Mouse (Mus musculus): Measurements from ENCODE around the gene Med18. TPM values are rescaled to one million over a fixed set of nuclear protein-coding genes. Genes with fewer than 3 reads are reported as not detected.
"Not testable (repeated sequence)": the region's sequence is repeated elsewhere in the genome, so short reads cannot be mapped to it uniquely, and the experiment has no call there.

The Med18 gene
- polyA plus RNA-seq, 1 experiment from 2014 or later, result 23.3 TPM

- Histone ChIP-seq H3K9ac (no peak overlapping the region), H3K36me3 (peaks cover 37% of the 10 kb centered on the region)
- ATAC-seq (ENCODE audit: borderline replicate concordance, extremely low read depth, low FRiP score, low TSS enrichment), result no peak
These were observed 28.7 kb upstream of the Med18 start for GRCm38 (mm10) chr4:132492178-132493060.

GRCm38 (mm10) chr4:132491748-132492147 is 28.0 kb upstream of the Med18 start:
- no peak overlapping the region for H3K4me3 ChIP-seq
- WGBS, result 69% methylated on average over 6 of the region's 6 CpGs
- H3K4me2 ChIP-seq, result no peak overlapping the region
- ATAC-seq (ENCODE audit: borderline replicate concordance, extremely low read depth, low FRiP score, low TSS enrichment), result no peak
- H3K4me1 ChIP-seq, result 0 out of 2 replicates have a peak, but pooled peaks cover 8% of the 10 kb centered on the region
- no peaks in the 10 kb centered on the region for H3K27me3 ChIP-seq
- no peak overlapping the region for H3K27ac ChIP-seq
- no peaks in the 10 kb centered on the region for H3K9me3 ChIP-seq
- H3K9ac ChIP-seq, result no peak overlapping the region
- H3K36me3 ChIP-seq, result peaks cover 31% of the 10 kb centered on the region

More at GRCm38 (mm10) chr4:132492178-132493060, 28.7 kb upstream of the Med18 start:
- H3K4me2 ChIP-seq, result no peak overlapping the region
- H3K9me3 ChIP-seq, result no peaks in the 10 kb centered on the region
- H3K4me1 ChIP-seq, result 0 out of 2 replicates have a peak, but pooled peaks cover 8% of the 10 kb centered on the region
- WGBS, result 47% methylated on average over 10 of the region's 10 CpGs
- H3K27ac ChIP-seq, result no peak overlapping the region
- no peak overlapping the region for H3K4me3 ChIP-seq
- no peaks in the 10 kb centered on the region for H3K27me3 ChIP-seq

GRCm38 (mm10) chr4:132491057-132491456 is 27.3 kb upstream of the Med18 start:
- H3K27me3 ChIP-seq, result no peaks in the 10 kb centered on the region
- H3K9ac ChIP-seq, result no peak overlapping the region
- H3K4me2 ChIP-seq, result no peak overlapping the region
- 90% methylated on average over 8 of the region's 8 CpGs for WGBS
- no peak for ATAC-seq (ENCODE audit: borderline replicate concordance, extremely low read depth, low FRiP score, low TSS enrichment)
- no peaks in the 10 kb centered on the region for H3K9me3 ChIP-seq
- H3K36me3 ChIP-seq, result peaks cover 25% of the 10 kb centered on the region
- 0 out of 2 replicates have a peak, but pooled peaks cover 8% of the 10 kb centered on the region for H3K4me1 ChIP-seq
- no peak overlapping the region for H3K27ac ChIP-seq
- H3K4me3 ChIP-seq, result no peak overlapping the region

- no peak for ATAC-seq (ENCODE audit: borderline replicate concordance, extremely low read depth, low FRiP score, low TSS enrichment)
- H3K9me3 ChIP-seq, result no peaks in the 10 kb centered on the region
- H3K4me1 ChIP-seq, result 0 out of 2 replicates have a peak, but pooled peaks cover 8% of the 10 kb centered on the region
- peaks cover 21% of the 10 kb centered on the region for H3K36me3 ChIP-seq
- WGBS, result 94% methylated on average over 15 of the region's 15 CpGs
- H3K9ac ChIP-seq, result no peak overlapping the region
- no peaks in the 10 kb centered on the region for H3K27me3 ChIP-seq
- no peak overlapping the region for H3K4me3 ChIP-seq
- H3K27ac ChIP-seq, result no peak overlapping the region
- H3K4me2 ChIP-seq, result no peak overlapping the region
These were observed 26.7 kb upstream of the Med18 start for GRCm38 (mm10) chr4:132490273-132491010.

GRCm38 (mm10) chr4:132488976-132489375 is 25.3 kb upstream of the Med18 start:
- ATAC-seq (ENCODE audit: borderline replicate concordance, extremely low read depth, low FRiP score, low TSS enrichment), result no peak
- Histone ChIP-seq H3K9ac (no peak overlapping the region), H3K4me1 (0 out of 2 replicates have a peak, but pooled peaks cover 8% of the 10 kb centered on the region), H3K4me2 (no peak overlapping the region), H3K36me3 (peaks cover 13% of the 10 kb centered on the region; the same call in 1 of the 2 replicates), H3K27ac (no peak overlapping the region), H3K9me3 (no peaks in the 10 kb centered on the region), H3K4me3 (no peak overlapping the region), H3K27me3 (no peaks in the 10 kb centered on the region)
- 53% methylated on average over 6 of the region's 6 CpGs for WGBS

GRCm38 (mm10) chr4:132488521-132488920 is 24.8 kb upstream of the Med18 start:
- no peaks in the 10 kb centered on the region for H3K27me3 ChIP-seq
- no peaks in the 10 kb centered on the region for H3K9me3 ChIP-seq
- H3K4me2 ChIP-seq, result no peak overlapping the region
- H3K27ac ChIP-seq, result no peak overlapping the region
- H3K4me1 ChIP-seq, result 0 out of 2 replicates have a peak, but pooled peaks cover 8% of the 10 kb centered on the region
- peaks cover 9% of the 10 kb centered on the region; the same call in 1 of the 2 replicates for H3K36me3 ChIP-seq
- no peak overlapping the region for H3K4me3 ChIP-seq
- H3K9ac ChIP-seq, result no peak overlapping the region
- ATAC-seq (ENCODE audit: borderline replicate concordance, extremely low read depth, low FRiP score, low TSS enrichment), result no peak
- WGBS, result 69% methylated on average over 3 of the region's 3 CpGs

- no peak overlapping the region for H3K4me3 ChIP-seq
- WGBS, result 46% methylated on average over 5 of the region's 5 CpGs
- no peaks in the 10 kb centered on the region for H3K36me3 ChIP-seq
- H3K9me3 ChIP-seq, result no peaks in the 10 kb centered on the region
- no peaks in the 10 kb centered on the region for H3K27me3 ChIP-seq
- no peak for ATAC-seq (ENCODE audit: borderline replicate concordance, extremely low read depth, low FRiP score, low TSS enrichment)
- no peak overlapping the region for H3K4me2 ChIP-seq
- H3K9ac ChIP-seq, result no peak overlapping the region
- H3K27ac ChIP-seq, result no peak overlapping the region
- no peaks in the 10 kb centered on the region for H3K4me1 ChIP-seq
These were observed 21.1 kb upstream of the Med18 start for GRCm38 (mm10) chr4:132484820-132485219.

GRCm38 (mm10) chr4:132484231-132484630 is 20.5 kb upstream of the Med18 start:
- Histone ChIP-seq H3K27me3 (no peaks in the 10 kb centered on the region), H3K9ac (no peak overlapping the region), H3K27ac (no peak overlapping the region), H3K4me2 (no peak overlapping the region), H3K9me3 (no peaks in the 10 kb centered on the region), H3K4me3 (no peak overlapping the region), H3K4me1 (no peaks in the 10 kb centered on the region), H3K36me3 (no peaks in the 10 kb centered on the region)
- no peak for ATAC-seq (ENCODE audit: borderline replicate concordance, extremely low read depth, low FRiP score, low TSS enrichment)
- 74% methylated on average over 4 of the region's 4 CpGs for WGBS

GRCm38 (mm10) chr4:132482956-132483608 is 19.4 kb upstream of the Med18 start:
- Histone ChIP-seq H3K36me3 (no peaks in the 10 kb centered on the region), H3K4me2 (no peak overlapping the region), H3K4me3 (no peak overlapping the region), H3K4me1 (no peaks in the 10 kb centered on the region), H3K9me3 (no peaks in the 10 kb centered on the region), H3K9ac (no peak overlapping the region), H3K27me3 (no peaks in the 10 kb centered on the region), H3K27ac (no peak overlapping the region)
- ATAC-seq (ENCODE audit: borderline replicate concordance, extremely low read depth, low FRiP score, low TSS enrichment), result no peak
- 69% methylated on average over 13 of the region's 13 CpGs for WGBS

- H3K9ac ChIP-seq; H3K36me3 ChIP-seq; H3K27ac ChIP-seq; H3K4me1 ChIP-seq; H3K27me3 ChIP-seq; H3K4me3 ChIP-seq; H3K4me2 ChIP-seq; ATAC-seq (ENCODE audit: borderline replicate concordance, extremely low read depth, low FRiP score, low TSS enrichment); H3K9me3 ChIP-seq: not testable (repeated sequence)
- WGBS, result 61% methylated on average over 3 of the region's 3 CpGs
These were observed 18.4 kb upstream of the Med18 start for GRCm38 (mm10) chr4:132482104-132482503.

- Histone ChIP-seq H3K27me3 (no peaks in the 10 kb centered on the region), H3K9ac (no peak overlapping the region), H3K4me2 (no peak overlapping the region), H3K4me3 (no peak overlapping the region), H3K36me3 (no peaks in the 10 kb centered on the region), H3K27ac (no peak overlapping the region), H3K4me1 (no peaks in the 10 kb centered on the region), H3K9me3 (no peaks in the 10 kb centered on the region)
- no peak for ATAC-seq (ENCODE audit: borderline replicate concordance, extremely low read depth, low FRiP score, low TSS enrichment)
- 91% methylated on average over 8 of the region's 8 CpGs for WGBS
These were observed 14.1 kb upstream of the Med18 start for GRCm38 (mm10) chr4:132477833-132478232.

All from lung, embryonic 15.5 days (tissue).